Mouse (Mus musculus) heart, postnatal 0 days (tissue): Measurements from ENCODE around the gene Serpinb6d.

Experiments
- CTCF ChIP-seq: IDR thresholded peaks from 2 replicates; pipeline ENCODE4 v1.5.1; 2016; ENCODE audit warnings: antibody characterized with exemption, control low read depth, low read depth
- EP300 ChIP-seq: IDR thresholded peaks from 2 replicates; pipeline ENCODE4 v1.6.1; 2016; ENCODE audit warnings: antibody characterized with exemption, low read depth

- TF ChIP-seq CTCF (no peak), EP300 (no peak)
These were observed at the start of gene Serpinb6d for GRCm38 (mm10) chr13:33661105-33661504.
